Mouse (Mus musculus): ENCODE measurements at regions not wholly inside any gene's neighbourhood (a gene's known extent, or its start where the extent isn't known, plus 50 kb on each side); places are given as distances from the start of the nearest gene placed in this dataset.

DNA sequence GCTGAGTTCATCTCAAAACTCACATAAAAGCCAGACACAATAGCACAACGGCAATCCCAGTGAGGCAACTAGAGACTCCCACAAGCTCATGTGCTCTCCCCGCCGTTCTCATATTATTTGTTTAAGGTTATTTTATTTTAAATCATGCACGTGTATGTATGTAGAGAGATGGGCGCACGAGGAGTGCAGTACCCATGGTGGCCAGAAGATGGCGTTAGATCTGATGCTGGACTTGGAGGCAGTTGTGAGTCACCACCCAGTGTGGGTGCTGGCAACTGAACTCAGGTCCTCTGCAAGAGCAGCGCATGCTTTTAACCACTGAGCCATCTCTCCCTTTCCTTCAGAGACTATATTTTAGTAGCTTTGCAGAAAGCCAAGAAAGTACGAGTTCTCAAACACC, 60.3 kb upstream of the Rpl38 start:
- TF ChIP-seq FLI1 (IDR thresholded peaks at IDR 0.05; ENCODE audit: low read length) (no peak), GATA1 (IDR thresholded peaks at IDR 0.05; ENCODE audit: borderline replicate concordance, low read length) (no peak)
